Mouse (Mus musculus): ENCODE measurements at regions not wholly inside any gene's neighbourhood (a gene's known extent, or its start where the extent isn't known, plus 50 kb on each side); places are given as distances from the start of the nearest gene placed in this dataset.

DNA sequence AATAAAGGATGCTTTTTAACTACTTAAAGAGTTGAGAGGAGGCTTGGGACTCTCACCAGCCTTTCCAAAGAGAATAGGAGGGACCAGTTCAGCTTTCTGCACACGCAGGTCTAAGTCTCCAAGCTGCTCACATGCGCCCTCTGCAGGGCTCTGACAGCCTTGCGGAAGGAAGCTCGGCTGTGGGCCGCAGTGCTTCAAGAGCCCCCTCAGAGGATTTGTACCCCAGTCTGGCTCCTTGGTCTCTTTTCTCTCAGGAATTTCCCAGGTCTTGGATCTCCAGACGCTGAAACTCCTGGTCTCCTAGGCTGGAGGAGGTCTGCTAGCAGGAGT, 429.9 kb downstream of the Fut8 start:
- ATAC-seq (ENCODE audit: low read depth) = 0 out of 2 replicates have a peak, but pooled peaks have one; percentile 45
- Histone ChIP-seq H3K9me3 (ENCODE audit: control insufficient read depth, low read length) (no peaks in the 10 kb centered on the region), H3K4me2 (ENCODE audit: low read depth, low read length) (no peak overlapping the region), H3K27ac (ENCODE audit: low read length) (no peak overlapping the region), H3K4me3 (ENCODE audit: low read length) (no peak overlapping the region), H3K36me3 (ENCODE audit: control insufficient read depth, insufficient read depth, low read length) (no peaks in the 10 kb centered on the region), H3K4me1 (replicated peaks; ENCODE audit: control insufficient read depth, insufficient read depth, low read length) (no peaks in the 10 kb centered on the region), H3K27me3 (ENCODE audit: control insufficient read depth, insufficient read depth, low read depth, low read length) (no peaks in the 10 kb centered on the region), H3K9ac (ENCODE audit: low read length) (no peak overlapping the region)
- 6% methylated on average over 6 of the region's 6 CpGs for whole genome bisulfite sequencing

DNA sequence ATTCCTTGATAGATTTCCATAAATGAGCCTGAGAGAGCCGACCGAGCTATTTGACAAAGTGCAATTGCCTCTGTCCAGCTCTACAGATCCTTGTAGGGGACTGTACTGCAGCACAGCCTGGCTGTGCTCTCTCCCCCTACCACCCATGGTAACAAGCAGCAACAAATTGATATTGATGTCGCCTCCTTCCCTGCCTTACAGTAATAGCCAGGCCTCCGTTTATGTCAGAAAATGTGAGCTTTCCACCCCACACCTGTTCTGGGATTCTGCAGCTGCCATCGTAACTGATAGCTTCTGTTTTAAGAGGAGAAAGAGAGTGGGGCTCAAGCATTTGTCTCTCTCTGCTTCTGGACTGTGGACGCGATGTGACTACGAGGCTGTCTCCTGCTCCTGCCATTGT, 432.6 kb downstream of the Fut8 start:
- ATAC-seq (ENCODE audit: low read depth) = no peak

DNA sequence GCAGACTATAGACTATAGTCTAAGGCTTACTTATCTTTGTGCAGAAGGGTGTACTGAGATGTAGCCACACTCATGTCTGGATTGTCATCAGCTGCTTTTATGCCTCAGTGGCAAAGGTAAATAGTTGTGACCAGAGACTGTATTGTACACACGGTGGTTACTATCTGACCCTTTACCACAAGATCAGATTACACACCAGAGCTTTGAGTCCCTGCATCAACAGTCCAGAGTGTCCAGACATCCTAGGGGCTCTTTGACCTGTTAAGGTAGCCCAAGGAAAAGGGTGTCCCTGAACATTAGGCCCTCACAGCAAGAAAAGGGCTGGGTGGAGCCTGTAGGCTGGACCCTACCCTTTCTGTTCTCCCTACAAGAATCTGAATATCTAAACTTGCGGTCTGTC, 436.4 kb downstream of the Fut8 start:
- no peak overlapping the region for H3K9ac ChIP-seq (ENCODE audit: low read length)
- H3K36me3 ChIP-seq (ENCODE audit: control insufficient read depth, insufficient read depth, low read length) = no peaks in the 10 kb centered on the region
- no peaks in the 10 kb centered on the region for H3K4me1 ChIP-seq (replicated peaks; ENCODE audit: control insufficient read depth, insufficient read depth, low read length)
- H3K4me2 ChIP-seq (ENCODE audit: low read depth, low read length) = no peak overlapping the region
- no peak overlapping the region for H3K4me3 ChIP-seq (ENCODE audit: low read length)
- H3K9me3 ChIP-seq (ENCODE audit: control insufficient read depth, low read length) = no peaks in the 10 kb centered on the region
- H3K27me3 ChIP-seq (ENCODE audit: control insufficient read depth, insufficient read depth, low read depth, low read length) = no peaks in the 10 kb centered on the region
- no peak overlapping the region for H3K27ac ChIP-seq (ENCODE audit: low read length)
- no peak for ATAC-seq (ENCODE audit: low read depth)
- WGBS = 53% methylated on average over 2 of the region's 2 CpGs

More for the DNA sequence above, 432.6 kb downstream of the Fut8 start:
- Histone ChIP-seq H3K4me3 (ENCODE audit: low read length) (no peak overlapping the region), H3K9me3 (ENCODE audit: control insufficient read depth, low read length) (no peaks in the 10 kb centered on the region), H3K27me3 (ENCODE audit: control insufficient read depth, insufficient read depth, low read depth, low read length) (no peaks in the 10 kb centered on the region), H3K4me1 (replicated peaks; ENCODE audit: control insufficient read depth, insufficient read depth, low read length) (no peaks in the 10 kb centered on the region), H3K4me2 (ENCODE audit: low read depth, low read length) (no peak overlapping the region), H3K27ac (ENCODE audit: low read length) (no peak overlapping the region), H3K36me3 (ENCODE audit: control insufficient read depth, insufficient read depth, low read length) (no peaks in the 10 kb centered on the region), H3K9ac (ENCODE audit: low read length) (no peak overlapping the region)
- 68% methylated on average over 8 of the region's 8 CpGs for WGBS

DNA sequence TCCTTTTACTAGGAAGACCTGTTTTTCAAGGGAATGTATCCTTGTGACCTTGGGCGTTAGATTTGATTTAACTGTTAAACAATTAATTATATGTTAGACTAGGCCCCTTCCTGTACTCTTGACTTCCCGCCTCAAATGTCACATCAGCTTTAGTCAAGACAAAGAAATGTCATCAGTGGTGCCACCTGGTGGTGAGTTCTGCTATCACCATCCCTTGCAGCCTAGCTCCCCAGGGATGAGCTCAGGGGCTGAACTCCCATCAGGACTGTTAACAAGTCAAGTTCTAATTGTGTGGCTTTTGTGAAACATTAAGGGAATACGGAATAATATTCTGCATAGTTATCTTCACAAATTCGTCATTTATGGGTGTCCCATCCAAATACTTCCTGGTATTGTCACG, 436.8 kb downstream of the Fut8 start:
- 64% methylated on average over 5 of the region's 5 CpGs for WGBS
- Histone ChIP-seq H3K4me1 (replicated peaks; ENCODE audit: control insufficient read depth, insufficient read depth, low read length) (no peaks in the 10 kb centered on the region), H3K27ac (ENCODE audit: low read length) (no peak overlapping the region), H3K9ac (ENCODE audit: low read length) (no peak overlapping the region), H3K27me3 (ENCODE audit: control insufficient read depth, insufficient read depth, low read depth, low read length) (no peaks in the 10 kb centered on the region), H3K4me2 (ENCODE audit: low read depth, low read length) (no peak overlapping the region), H3K36me3 (ENCODE audit: control insufficient read depth, insufficient read depth, low read length) (no peaks in the 10 kb centered on the region), H3K4me3 (ENCODE audit: low read length) (no peak overlapping the region), H3K9me3 (ENCODE audit: control insufficient read depth, low read length) (no peaks in the 10 kb centered on the region)
- no peak for ATAC-seq (ENCODE audit: low read depth)

DNA sequence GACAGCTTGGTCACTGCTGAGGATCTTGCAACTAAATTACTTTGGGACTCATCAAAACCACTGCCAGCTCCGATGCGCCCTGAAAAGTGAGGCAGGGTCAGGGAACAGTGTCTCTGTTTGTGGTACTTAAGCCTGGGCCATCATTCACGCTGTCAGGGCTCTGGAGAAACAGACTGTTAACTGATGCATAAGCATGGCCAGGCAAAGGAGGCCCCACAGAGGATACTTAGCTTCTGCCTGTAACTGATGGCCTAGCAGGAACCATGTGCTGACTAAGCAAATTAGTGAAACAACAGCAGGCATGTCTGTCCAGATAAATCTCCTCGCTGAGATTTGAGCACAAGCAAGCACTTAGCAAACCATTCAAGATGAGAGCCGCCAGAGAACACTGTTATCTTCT, 440.1 kb downstream of the Fut8 start:
- WGBS = 20% methylated on average over 5 of the region's 5 CpGs
- H3K27me3 ChIP-seq (ENCODE audit: control insufficient read depth, insufficient read depth, low read depth, low read length) = no peaks in the 10 kb centered on the region
- no peaks in the 10 kb centered on the region for H3K9me3 ChIP-seq (ENCODE audit: control insufficient read depth, low read length)
- H3K4me1 ChIP-seq (replicated peaks; ENCODE audit: control insufficient read depth, insufficient read depth, low read length) = no peaks in the 10 kb centered on the region
- no peaks in the 10 kb centered on the region for H3K36me3 ChIP-seq (ENCODE audit: control insufficient read depth, insufficient read depth, low read length)
- H3K9ac ChIP-seq (ENCODE audit: low read length) = no peak overlapping the region
- H3K4me2 ChIP-seq (ENCODE audit: low read depth, low read length) = no peak overlapping the region
- no peak for ATAC-seq (ENCODE audit: low read depth)
- no peak overlapping the region for H3K4me3 ChIP-seq (ENCODE audit: low read length)
- no peak overlapping the region for H3K27ac ChIP-seq (ENCODE audit: low read length)

DNA sequence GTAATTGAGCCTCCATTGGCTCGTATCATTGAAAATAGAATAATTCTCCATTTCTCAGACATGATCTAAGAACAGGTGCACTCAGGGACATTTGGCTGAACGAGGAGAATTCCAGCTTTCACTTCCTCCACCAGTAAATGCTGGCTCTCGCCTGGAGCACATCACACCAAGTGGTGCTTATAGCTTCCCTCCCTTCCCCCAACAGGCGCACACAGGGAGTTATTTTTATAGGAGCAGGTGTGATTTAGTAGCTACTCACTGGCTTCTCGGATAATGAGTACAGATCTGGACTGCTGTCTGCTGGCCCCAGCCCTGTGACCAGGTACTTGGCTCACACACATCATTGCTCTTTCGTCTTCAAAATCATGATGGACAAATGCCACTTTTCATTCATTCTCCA, 456.2 kb downstream of the Fut8 start:
- H3K27ac ChIP-seq (ENCODE audit: low read length) = no peak overlapping the region
- H3K9me3 ChIP-seq (ENCODE audit: control insufficient read depth, low read length) = no peaks in the 10 kb centered on the region
- no peak overlapping the region for H3K4me3 ChIP-seq (ENCODE audit: low read length)
- H3K4me1 ChIP-seq (replicated peaks; ENCODE audit: control insufficient read depth, insufficient read depth, low read length) = no peaks in the 10 kb centered on the region
- 54% methylated on average over 6 of the region's 6 CpGs for WGBS
- H3K36me3 ChIP-seq (ENCODE audit: control insufficient read depth, insufficient read depth, low read length) = no peaks in the 10 kb centered on the region
- no peaks in the 10 kb centered on the region for H3K27me3 ChIP-seq (ENCODE audit: control insufficient read depth, insufficient read depth, low read depth, low read length)
- H3K9ac ChIP-seq (ENCODE audit: low read length) = no peak overlapping the region
- H3K4me2 ChIP-seq (ENCODE audit: low read depth, low read length) = no peak overlapping the region
- ATAC-seq (ENCODE audit: low read depth) = no peak

DNA sequence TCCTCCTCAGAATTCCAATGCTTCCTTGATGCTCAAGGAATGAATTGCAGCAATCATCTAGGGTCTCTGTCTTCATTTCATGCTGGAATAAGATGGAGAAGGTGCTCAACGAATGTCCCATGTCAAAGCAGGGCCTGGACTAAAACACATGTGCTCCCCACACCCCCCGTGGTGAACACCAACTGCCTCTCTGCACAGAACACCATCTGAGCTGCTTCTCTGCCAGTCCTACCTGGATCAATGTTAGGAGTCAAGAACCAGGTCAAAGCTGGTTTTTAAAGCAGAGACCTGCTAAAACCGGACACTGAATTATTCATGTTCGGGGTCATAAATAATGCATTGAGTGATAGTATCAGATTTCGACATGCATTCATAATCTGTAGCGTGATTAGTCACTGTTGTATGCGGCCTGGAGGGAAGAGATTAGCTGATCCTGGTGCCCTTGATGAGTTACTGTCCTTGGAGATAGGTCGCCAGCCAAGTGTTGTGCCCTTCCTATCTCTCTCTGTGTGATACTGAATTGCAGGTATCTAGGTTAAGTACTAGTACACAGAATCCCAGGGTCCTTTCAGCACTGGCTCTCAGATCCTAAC, 458.2 kb downstream of the Fut8 start:
- no peaks in the 10 kb centered on the region for H3K9me3 ChIP-seq (ENCODE audit: control insufficient read depth, low read length)
- no peak overlapping the region for H3K4me2 ChIP-seq (ENCODE audit: low read depth, low read length)
- H3K4me3 ChIP-seq (ENCODE audit: low read length) = no peak overlapping the region
- 80% methylated on average over 8 of the region's 8 CpGs for WGBS
- no peaks in the 10 kb centered on the region for H3K4me1 ChIP-seq (replicated peaks; ENCODE audit: control insufficient read depth, insufficient read depth, low read length)
- ATAC-seq (ENCODE audit: low read depth) = no peak
- no peaks in the 10 kb centered on the region for H3K36me3 ChIP-seq (ENCODE audit: control insufficient read depth, insufficient read depth, low read length)
- no peaks in the 10 kb centered on the region for H3K27me3 ChIP-seq (ENCODE audit: control insufficient read depth, insufficient read depth, low read depth, low read length)
- H3K27ac ChIP-seq (ENCODE audit: low read length) = no peak overlapping the region
- H3K9ac ChIP-seq (ENCODE audit: low read length) = no peak overlapping the region

DNA sequence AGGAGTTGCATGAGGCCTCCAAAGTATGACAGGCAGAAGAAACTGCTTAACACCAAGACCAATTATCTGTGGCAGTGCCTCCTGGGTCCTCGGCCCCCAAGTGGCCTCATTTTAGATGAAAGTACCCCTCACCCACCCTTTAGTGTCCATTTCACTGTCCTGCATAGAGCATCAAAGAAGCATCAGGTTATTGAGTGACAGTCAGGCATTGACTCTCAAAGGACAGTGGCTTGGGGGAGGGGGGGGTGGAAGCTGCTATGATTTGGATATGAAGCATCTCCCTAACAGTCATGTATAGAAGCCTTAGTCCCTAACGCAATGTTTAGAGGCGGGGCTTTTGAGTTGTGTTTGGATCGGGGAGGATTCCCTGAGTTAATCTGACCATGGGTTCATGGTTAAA, 458.7 kb downstream of the Fut8 start:
- no peak overlapping the region for H3K4me2 ChIP-seq (ENCODE audit: low read depth, low read length)
- ATAC-seq (ENCODE audit: low read depth) = no peak
- H3K9ac ChIP-seq (ENCODE audit: low read length) = no peak overlapping the region
- WGBS = 75% methylated on average over 4 of the region's 4 CpGs
- no peaks in the 10 kb centered on the region for H3K4me1 ChIP-seq (replicated peaks; ENCODE audit: control insufficient read depth, insufficient read depth, low read length)
- H3K9me3 ChIP-seq (ENCODE audit: control insufficient read depth, low read length) = no peaks in the 10 kb centered on the region
- H3K27me3 ChIP-seq (ENCODE audit: control insufficient read depth, insufficient read depth, low read depth, low read length) = no peaks in the 10 kb centered on the region
- no peaks in the 10 kb centered on the region for H3K36me3 ChIP-seq (ENCODE audit: control insufficient read depth, insufficient read depth, low read length)
- no peak overlapping the region for H3K27ac ChIP-seq (ENCODE audit: low read length)
- no peak overlapping the region for H3K4me3 ChIP-seq (ENCODE audit: low read length)

DNA sequence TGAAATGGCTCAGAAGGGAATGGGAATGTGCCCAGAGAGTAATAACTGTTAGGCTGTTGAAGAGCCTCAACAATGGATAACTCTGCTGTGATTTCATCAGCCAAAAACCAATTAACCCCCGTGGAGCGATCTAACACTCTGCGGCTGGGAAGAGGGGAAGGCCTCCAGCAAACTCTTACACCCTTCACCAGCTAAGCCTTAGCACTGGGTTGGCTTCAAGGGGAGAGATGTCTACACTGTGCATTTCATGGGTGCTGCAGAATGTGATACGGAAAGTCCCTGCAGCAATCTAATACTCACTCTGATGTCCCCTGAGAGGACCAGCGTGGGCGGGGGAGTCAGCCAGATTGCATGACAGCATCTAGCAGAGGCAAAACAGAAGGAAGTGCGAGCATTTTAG, 460.2 kb downstream of the Fut8 start:
- H3K27ac ChIP-seq (ENCODE audit: low read length) = no peak overlapping the region

More for the DNA sequence above, 460.2 kb downstream of the Fut8 start:
- Histone ChIP-seq H3K9ac (ENCODE audit: low read length) (no peak overlapping the region), H3K4me2 (ENCODE audit: low read depth, low read length) (no peak overlapping the region), H3K4me3 (ENCODE audit: low read length) (no peak overlapping the region), H3K9me3 (ENCODE audit: control insufficient read depth, low read length) (no peaks in the 10 kb centered on the region), H3K36me3 (ENCODE audit: control insufficient read depth, insufficient read depth, low read length) (no peaks in the 10 kb centered on the region), H3K4me1 (replicated peaks; ENCODE audit: control insufficient read depth, insufficient read depth, low read length) (no peaks in the 10 kb centered on the region), H3K27me3 (ENCODE audit: control insufficient read depth, insufficient read depth, low read depth, low read length) (no peaks in the 10 kb centered on the region)
- 68% methylated on average over 7 of the region's 7 CpGs for WGBS
- ATAC-seq (ENCODE audit: low read depth) = no peak

All from lung, embryonic 16.5 days (tissue).